26 mouse cellular contexts compared by ENCODE assay signal in genomic region chr11:76884451-76884850, GRCm38 (mm10). TPM values are rescaled to one million over a fixed set of nuclear protein-coding genes. Genes with fewer than 3 reads are reported as not detected.
DNase-seq lines count a peak whose midpoint lies in the region; ATAC-seq lines count a peak whose summit lies in the region.
"Had no signal": no experiment of that assay in that cellular context is flagged by ENCODE, and none has a peak within 500 bp of the region (broad histone marks: within the 10 kb centered on the region; RNA-seq: fewer than 3 reads in every experiment).

No protein-coding gene starts in this region.

- no peak for DNase-seq in lung, postnatal 36 days
- DNase-seq in 416B (ENCODE audit: low read depth) (peak; percentile 46), R1 (ENCODE audit: low read depth, low spot score) (peak; percentile 13)
- no peak for DNase-seq in thymus, adult 18-20 months
- DNase-seq in gastrocnemius, postnatal 10 days = no peak
- DNase-seq: adrenal gland, postnatal 14 days; cerebellum, adult 9-10 months; gastrocnemius, postnatal 14 days; heart, adult 2 months; kidney, adult 18-20 months; layer of hippocampus, adult 9-11 months; thymus, postnatal 14 days had no signal

- H3K9me3 ChIP-seq in lung, embryonic 15.5 days = no peaks in the 10 kb centered on the region
- H3K9me3 ChIP-seq: forebrain, embryonic 15.5 days; heart, embryonic 13.5 days; hindbrain, embryonic 12.5 days; limb, embryonic 13.5 days; midbrain, embryonic 12.5 days had no signal

- H3K36me3 ChIP-seq in lung, embryonic 15.5 days = no peaks in the 10 kb centered on the region
- H3K36me3 ChIP-seq: forebrain, embryonic 15.5 days; heart, embryonic 13.5 days; hindbrain, embryonic 12.5 days; limb, embryonic 13.5 days; midbrain, embryonic 12.5 days had no signal

- H3K9ac ChIP-seq in lung, embryonic 15.5 days = no peak overlapping the region
- H3K9ac ChIP-seq: forebrain, embryonic 15.5 days; heart, embryonic 13.5 days; hindbrain, embryonic 12.5 days; limb, embryonic 13.5 days; midbrain, embryonic 12.5 days had no signal

- peak overlapping the region; percentile 80 for H3K27ac ChIP-seq in lung, embryonic 15.5 days
- H3K27ac ChIP-seq: forebrain, embryonic 15.5 days; heart, adult 2 months; heart, embryonic 13.5 days; hindbrain, embryonic 12.5 days; limb, embryonic 13.5 days; macrophage; midbrain, embryonic 12.5 days had no signal

- peaks cover 11% of the 10 kb centered on the region; the same call in 1 of the 2 replicates for H3K4me1 ChIP-seq in lung, embryonic 15.5 days
- H3K4me1 ChIP-seq: forebrain, embryonic 15.5 days; hindbrain, embryonic 12.5 days; limb, embryonic 13.5 days; midbrain, embryonic 12.5 days had no signal

- H3K27me3 ChIP-seq in lung, embryonic 15.5 days = no peaks in the 10 kb centered on the region
- H3K27me3 ChIP-seq: forebrain, embryonic 15.5 days; heart, embryonic 13.5 days; hindbrain, embryonic 12.5 days; limb, embryonic 13.5 days; midbrain, embryonic 12.5 days had no signal

- H3K4me2 ChIP-seq in lung, embryonic 15.5 days = no peak overlapping the region
- H3K4me2 ChIP-seq: forebrain, embryonic 15.5 days; heart, embryonic 13.5 days; hindbrain, embryonic 12.5 days; limb, embryonic 13.5 days; midbrain, embryonic 12.5 days had no signal

- H3K4me3 ChIP-seq in lung, embryonic 15.5 days = no peak overlapping the region
- H3K4me3 ChIP-seq: forebrain, embryonic 15.5 days; heart, adult 2 months; heart, embryonic 13.5 days; hindbrain, embryonic 12.5 days; limb, embryonic 13.5 days; midbrain, embryonic 12.5 days had no signal

- peak; percentile 92 for ATAC-seq in lung, embryonic 15.5 days (ENCODE audit: borderline replicate concordance, extremely low read depth, low FRiP score, low TSS enrichment)
- ATAC-seq in monocyte, adult 5-6 weeks (replicated peaks; ENCODE audit: insufficient number of reproducible peaks, low FRiP score, low TSS enrichment, poor library complexity, severe bottlenecking) = peak; percentile 38; the same call in 1 of the 2 replicates
- ATAC-seq: forebrain, embryonic 15.5 days had no signal

- WGBS in lung, embryonic 15.5 days = 8% methylated on average over 5 of the region's 5 CpGs

RNA-seq across cellular contexts. Expression of gene Tmigd1, which starts 17.5 kb away (rescaled TPM):
- 0.14 and 0.24 TPM in 2 replicates for polyA plus RNA-seq in lung, embryonic 15.5 days (2015; fragmentation: Nextera tagmentation; extraction: Ambion mirVana)
- 0.76 TPM in 1 of 3 replicates, not detected in the others for total RNA-seq in monocyte, adult 5-6 weeks (2017)
- total RNA-seq in gastrocnemius, postnatal 10 days (2021) = under 1 TPM; 0.41 to 0.52 TPM
- total RNA-seq: left cerebral cortex, adult 18-20 months; left cerebral cortex, postnatal 25 days had no signal
- polyA plus RNA-seq: brain, embryonic 14.5 days; forebrain, embryonic 15.5 days; limb, embryonic 13.5 days; macrophage; midbrain, embryonic 12.5 days; neural tube, embryonic 11.5 days; spleen, adult 2 months; testis, adult 2 months had no signal

RNA-seq across cellular contexts. Expression of gene Cpd, which starts 37.6 kb away (rescaled TPM):
- polyA plus RNA-seq in lung, embryonic 15.5 days (2015; fragmentation: Nextera tagmentation; extraction: Ambion mirVana) = 18.4 and 18.7 TPM in 2 replicates
- total RNA-seq in monocyte, adult 5-6 weeks (2017) = 37.7 to 55.0 TPM (median 54.1 TPM) in 3 replicates
- 10 to 100 TPM; 53.7 to 59.6 TPM for total RNA-seq in gastrocnemius, postnatal 10 days (2021)

RNA-seq across cellular contexts. Expression of gene Blmh, which starts 40.2 kb away (rescaled TPM):
- 179 and 181 TPM in 2 replicates for polyA plus RNA-seq in lung, embryonic 15.5 days (2015; fragmentation: Nextera tagmentation; extraction: Ambion mirVana)
- total RNA-seq in monocyte, adult 5-6 weeks (2017) = 87.2 to 135 TPM (median 98.4 TPM) in 3 replicates
- total RNA-seq in gastrocnemius, postnatal 10 days (2021) = 10 to 100 TPM; 59.2 to 63.5 TPM

Comparison
In these comparisons a context has a peak if more than half of its experiments do, and no peak if none do; other contexts are left out.
1. DNase-seq: peak in 416B (single experiment) and R1 (single experiment); none in lung, postnatal 36 days (single experiment), thymus, adult 18-20 months (0 of 2) and gastrocnemius, postnatal 10 days (single experiment).